Mouse (Mus musculus) spleen, embryonic (tissue): ENCODE results near the gene Tmem174.

Experiments
- CTCF ChIA-PET: fragments of 350-600 bp; sonication (Branson Sonifier 250); formaldehyde crosslinking; loops from one replicate; lab custom pipeline; 2022; lab: Charles Lee

Tmem174 gene

GRCm38 (mm10) chr13:98637145-98637544 lies at the start of gene Tmem174:
Gene Tmem174 (minus strand): TSS chr13:98637410.
- CTCF ChIA-PET: no interaction called here

GRCm38 (mm10) chr13:98684144-98684900 lies 47.1 kb upstream of the Tmem174 start:
- CTCF ChIA-PET: no interaction called here

GRCm38 (mm10) chr13:98683412-98683811 lies 46.2 kb upstream of the Tmem174 start:
- CTCF ChIA-PET: no interaction called here

- CTCF ChIA-PET: no interaction called here
Observed at GRCm38 (mm10) chr13:98680470-98681060, 43.4 kb upstream of the Tmem174 start.

- CTCF ChIA-PET: no interaction called here
Observed at GRCm38 (mm10) chr13:98679631-98680041, 42.4 kb upstream of the Tmem174 start.

GRCm38 (mm10) chr13:98679230-98679629 lies 42.0 kb upstream of the Tmem174 start:
- CTCF ChIA-PET: no interaction called here

- CTCF ChIA-PET: no interaction called here
Observed at GRCm38 (mm10) chr13:98673922-98674321, 36.7 kb upstream of the Tmem174 start.

- CTCF ChIA-PET: no interaction called here
Observed at GRCm38 (mm10) chr13:98669296-98669695, 32.1 kb upstream of the Tmem174 start.

- CTCF ChIA-PET: interaction anchor here (0.6 kb wide), 1 partner anchor 307 kb away, joined by 4 read pairs; no protein-coding TSS in a partner anchor
Observed at GRCm38 (mm10) chr13:98667316-98667715, 30.1 kb upstream of the Tmem174 start.

- CTCF ChIA-PET: no interaction called here
Observed at GRCm38 (mm10) chr13:98665240-98665639, 28.0 kb upstream of the Tmem174 start.

GRCm38 (mm10) chr13:98662173-98662675 lies 25.0 kb upstream of the Tmem174 start:
- CTCF ChIA-PET: no interaction called here

- CTCF ChIA-PET: no interaction called here
Observed at GRCm38 (mm10) chr13:98656034-98656471, 18.8 kb upstream of the Tmem174 start.

- CTCF ChIA-PET: no interaction called here
Observed at GRCm38 (mm10) chr13:98655346-98655745, 18.1 kb upstream of the Tmem174 start.

- CTCF ChIA-PET: no interaction called here
Observed at GRCm38 (mm10) chr13:98654129-98654939, 17.1 kb upstream of the Tmem174 start.

- CTCF ChIA-PET: no interaction called here
Observed at GRCm38 (mm10) chr13:98652194-98652593, 15.0 kb upstream of the Tmem174 start.

GRCm38 (mm10) chr13:98651228-98651977 lies 14.2 kb upstream of the Tmem174 start:
- CTCF ChIA-PET: no interaction called here

GRCm38 (mm10) chr13:98647775-98648568 lies 10.8 kb upstream of the Tmem174 start:
- CTCF ChIA-PET: no interaction called here

GRCm38 (mm10) chr13:98638507-98639166 lies 1.4 kb upstream of the Tmem174 start:
- CTCF ChIA-PET: no interaction called here

- CTCF ChIA-PET: no interaction called here
Observed at GRCm38 (mm10) chr13:98636571-98636970, 639 bp downstream of the Tmem174 start.
